Comparison of ENCODE assay signal across 16 mouse cellular contexts in genomic region chr19:21135998-21136380, GRCm38 (mm10).
DNase-seq lines count a peak whose midpoint lies in the region; ATAC-seq lines count a peak whose summit lies in the region.
"Had no signal": no experiment of that assay in that cellular context is flagged by ENCODE, and none has a peak within 500 bp of the region (broad histone marks: within the 10 kb centered on the region; RNA-seq: fewer than 3 reads in every experiment).

No protein-coding gene starts in this region.

- H3K9me3 ChIP-seq in hindbrain, embryonic 10.5 days = no peaks in the 10 kb centered on the region
- H3K9me3 ChIP-seq in hindbrain, embryonic 11.5 days (ENCODE audit: control insufficient read depth, low read length) = no peaks in the 10 kb centered on the region
- no peaks in the 10 kb centered on the region for H3K9me3 ChIP-seq in hindbrain, embryonic 15.5 days
- H3K9me3 ChIP-seq in midbrain, embryonic 16.5 days (replicated peaks; ENCODE audit: control insufficient read depth, low read length, poor library complexity, severe bottlenecking) = no peaks in the 10 kb centered on the region
- H3K9me3 ChIP-seq: embryonic facial prominence, embryonic 10.5 days had no signal

- peak overlapping the region; percentile 23; the same call in 1 of the 2 replicates for H3K27ac ChIP-seq in hindbrain, embryonic 10.5 days
- H3K27ac ChIP-seq in hindbrain, embryonic 11.5 days (ENCODE audit: low read depth, low read length) = no peak overlapping the region
- H3K27ac ChIP-seq in hindbrain, embryonic 15.5 days (replicated peaks) = peak overlapping the region; percentile 30; the same call in 1 of the 2 replicates
- H3K27ac ChIP-seq in midbrain, embryonic 16.5 days (ENCODE audit: low read length) = no peak overlapping the region
- H3K27ac ChIP-seq: embryonic facial prominence, embryonic 10.5 days; heart, adult 2 months had no signal

- no peaks in the 10 kb centered on the region for H3K36me3 ChIP-seq in hindbrain, embryonic 10.5 days
- no peaks in the 10 kb centered on the region for H3K36me3 ChIP-seq in hindbrain, embryonic 11.5 days (ENCODE audit: control insufficient read depth, insufficient read depth, low read length)
- H3K36me3 ChIP-seq in hindbrain, embryonic 15.5 days = no peaks in the 10 kb centered on the region
- H3K36me3 ChIP-seq in midbrain, embryonic 16.5 days (ENCODE audit: control insufficient read depth, insufficient read depth, low read length) = no peaks in the 10 kb centered on the region
- H3K36me3 ChIP-seq: embryonic facial prominence, embryonic 10.5 days had no signal

- no peak overlapping the region for H3K4me2 ChIP-seq in hindbrain, embryonic 11.5 days (replicated peaks; ENCODE audit: low read depth, low read length)
- no peak overlapping the region for H3K4me2 ChIP-seq in hindbrain, embryonic 15.5 days
- no peak overlapping the region for H3K4me2 ChIP-seq in midbrain, embryonic 16.5 days (ENCODE audit: low read length)

- 46% methylated on average over 5 of the region's 5 CpGs for WGBS in hindbrain, embryonic 10.5 days
- WGBS in hindbrain, embryonic 11.5 days = 44% methylated on average over 5 of the region's 5 CpGs
- WGBS in hindbrain, embryonic 15.5 days = 33% methylated on average over 5 of the region's 5 CpGs
- 27% methylated on average over 5 of the region's 5 CpGs for WGBS in midbrain, embryonic 16.5 days

- no peak for DNase-seq in hindbrain, embryonic 10.5 days (ENCODE audit: low spot score)
- DNase-seq in hindbrain, embryonic 11.5 days (ENCODE audit: low spot score) = no peak
- peak; percentile 79 to 90 for DNase-seq in cerebellum, postnatal 14 days
- no peak for DNase-seq in B cell, adult 2 months
- no peak for DNase-seq in urinary bladder, adult 18-20 months (ENCODE audit: low spot score in 2 of 2)
- no peak for DNase-seq in adrenal gland, adult 8-10 months
- DNase-seq: adrenal gland, postnatal 25 days; heart, adult 2 months; kidney, adult 9 months; kidney, postnatal 4 days; liver, postnatal 0 days; lung, postnatal 4 days had no signal

- H3K4me3 ChIP-seq in hindbrain, embryonic 10.5 days = no peak overlapping the region
- H3K4me3 ChIP-seq in hindbrain, embryonic 11.5 days (ENCODE audit: low read depth, low read length) = no peak overlapping the region
- H3K4me3 ChIP-seq in hindbrain, embryonic 15.5 days = no peak overlapping the region
- no peak overlapping the region for H3K4me3 ChIP-seq in midbrain, embryonic 16.5 days (ENCODE audit: low read depth, low read length)
- H3K4me3 ChIP-seq: embryonic facial prominence, embryonic 10.5 days; erythroblast, embryonic 14.5 days; heart, adult 2 months had no signal

- no peak for ATAC-seq in hindbrain, embryonic 11.5 days (ENCODE audit: low FRiP score)
- peak; percentile 72; the same call in 1 of the 2 replicates for ATAC-seq in hindbrain, embryonic 15.5 days (ENCODE audit: low FRiP score, low read depth)
- 0 out of 2 replicates have a peak, but pooled peaks have one; percentile 25 for ATAC-seq in midbrain, embryonic 16.5 days
- ATAC-seq: liver, postnatal 0 days had no signal

- H3K27me3 ChIP-seq in hindbrain, embryonic 10.5 days (ENCODE audit: insufficient read depth, poor library complexity, severe bottlenecking) = no peaks in the 10 kb centered on the region
- no peaks in the 10 kb centered on the region for H3K27me3 ChIP-seq in hindbrain, embryonic 11.5 days (ENCODE audit: control insufficient read depth, insufficient read depth, low read length)
- H3K27me3 ChIP-seq in hindbrain, embryonic 15.5 days = no peaks in the 10 kb centered on the region
- H3K27me3 ChIP-seq in midbrain, embryonic 16.5 days (ENCODE audit: control insufficient read depth, insufficient read depth, low read depth, low read length) = no peaks in the 10 kb centered on the region

- no peak overlapping the region for H3K9ac ChIP-seq in hindbrain, embryonic 11.5 days (ENCODE audit: low read depth, low read length)
- no peak overlapping the region for H3K9ac ChIP-seq in hindbrain, embryonic 15.5 days
- no peak overlapping the region for H3K9ac ChIP-seq in midbrain, embryonic 16.5 days (ENCODE audit: low read depth, low read length)
- H3K9ac ChIP-seq: liver, postnatal 0 days had no signal

- peaks cover 15% of the 10 kb centered on the region for H3K4me1 ChIP-seq in hindbrain, embryonic 10.5 days (replicated peaks)
- no peaks in the 10 kb centered on the region for H3K4me1 ChIP-seq in hindbrain, embryonic 11.5 days (replicated peaks; ENCODE audit: control insufficient read depth, insufficient read depth, low read length)
- peaks cover 15% of the 10 kb centered on the region; the same call in 1 of the 2 replicates for H3K4me1 ChIP-seq in hindbrain, embryonic 15.5 days (replicated peaks)
- 0 out of 2 replicates have a peak, but pooled peaks cover 8% of the 10 kb centered on the region for H3K4me1 ChIP-seq in midbrain, embryonic 16.5 days (ENCODE audit: control insufficient read depth, insufficient read depth, low read length)

Comparison
In these comparisons a context has a peak if more than half of its experiments do, and no peak if none do; other contexts are left out.
1. H3K27ac ChIP-seq: peak in hindbrain, embryonic 10.5 days (single experiment) and hindbrain, embryonic 15.5 days (single experiment); none in hindbrain, embryonic 11.5 days (single experiment) and midbrain, embryonic 16.5 days (single experiment).
2. DNase-seq: peak in cerebellum, postnatal 14 days (2 of 2); none in hindbrain, embryonic 10.5 days (single experiment), hindbrain, embryonic 11.5 days (single experiment), B cell, adult 2 months (0 of 2), urinary bladder, adult 18-20 months (0 of 2) and adrenal gland, adult 8-10 months (single experiment).